Mouse (Mus musculus) kidney, adult 2 months (tissue): Measurements from ENCODE around the gene Ppp1r3d. TPM values are rescaled to one million over a fixed set of nuclear protein-coding genes. Genes with fewer than 3 reads are reported as not detected.

Source experiments
- DNase-seq: peaks from one replicate; pipeline ENCODE4 v3.0.0; 2021
- H3K27ac ChIP-seq: fragments of 200-500 bp; 2 replicates; pipeline ENCODE4 v1.5.1; 2012; ENCODE audit warnings: low read depth, low read length, control low read depth, inconsistent platforms; ENCODE audit not compliant: insufficient read depth
- H3K27me3 ChIP-seq: fragments of 200-500 bp; replicated peaks from 2 replicates; pipeline ENCODE4 v1.6.1; 2012; ENCODE audit warnings: mild to moderate bottlenecking, moderate library complexity, low read length, inconsistent platforms; ENCODE audit not compliant: control insufficient read depth, insufficient read depth
- H3K36me3 ChIP-seq: fragments of 200-500 bp; 2 replicates; pipeline ENCODE4 v1.6.1; 2012; ENCODE audit warnings: mild to moderate bottlenecking, moderate library complexity, low read length, inconsistent platforms; ENCODE audit not compliant: control insufficient read depth, insufficient read depth
- H3K4me1 ChIP-seq: fragments of 200-500 bp; 2 replicates; pipeline ENCODE4 v1.6.1; 2011; ENCODE audit warnings: low read length; ENCODE audit not compliant: control insufficient read depth, insufficient read depth
- H3K4me3 ChIP-seq: fragments of 200-500 bp; 2 replicates; pipeline ENCODE4 v1.5.1; 2011; ENCODE audit warnings: mild to moderate bottlenecking, low read depth, low read length, control low read depth; ENCODE audit not compliant: insufficient read depth
- CTCF ChIP-seq: fragments of 200-500 bp; conservative IDR thresholded peaks from 2 replicates; pipeline ENCODE4 v1.5.1; 2011; ENCODE audit warnings: low read depth, mild to moderate bottlenecking, control low read depth, low read length, moderate library complexity, mixed read lengths; ENCODE audit not compliant: insufficient read depth, insufficient read length
- POLR2A ChIP-seq: fragments of 200-500 bp; IDR thresholded peaks from one replicate; pipeline ENCODE4 v1.6.1; 2011; ENCODE audit warnings: low read depth, low read length, control low read depth
- WGBS: fragments of 180-500 bp; shearing (Covaris S2); methylation state at CpG from one replicate; pipeline ENCODE4 v1.1.7; 2018; 5-methylcytosine and 5-hydroxymethylcytosine counted together
- polyA plus RNA-seq: library from polyadenylated mRNA; depleted of rRNA; stranded (reverse); fragments of >200 nt; gene quantifications from 2 replicates; pipeline ENCODE4 v1.2.3, GENCODE M21; 2012

Gene Ppp1r3d
- polyA plus RNA-seq, 1 experiment, result 1.5 TPM

- Histone ChIP-seq H3K4me3 (no peak overlapping the region), H3K27ac (no peak overlapping the region), H3K36me3 (no peaks in the 10 kb centered on the region), H3K27me3 (no peaks in the 10 kb centered on the region), H3K4me1 (no peaks in the 10 kb centered on the region)
- DNase-seq, result no peak
- WGBS, result 82% methylated on average over 9 of the region's 9 CpGs
- TF ChIP-seq CTCF, result no peak
Observed at GRCm38 (mm10) chr2:178428183-178428582, 13.9 kb upstream of the Ppp1r3d start.

DNA sequence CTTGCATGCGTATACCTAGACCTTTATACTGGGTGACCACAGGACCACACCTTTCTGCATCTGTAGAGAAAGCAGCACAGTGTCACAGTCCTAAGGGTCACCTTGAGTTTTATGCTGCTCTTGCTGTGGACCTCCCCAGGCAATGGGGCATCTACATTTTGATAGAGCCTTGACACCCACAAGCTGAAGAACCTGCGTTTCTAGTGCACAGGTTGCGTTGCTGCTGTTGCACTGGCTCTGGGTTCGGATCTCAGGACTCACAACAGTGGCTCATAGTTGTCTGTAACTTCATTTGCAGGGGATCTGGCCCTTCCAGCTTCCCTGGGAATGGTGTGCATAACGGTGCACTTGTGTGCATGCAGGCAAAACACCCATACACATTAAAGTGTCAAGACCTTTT lies 12.9 kb upstream of the Ppp1r3d start:
- 88% methylated on average over 5 of the region's 5 CpGs for WGBS
- no peaks in the 10 kb centered on the region for H3K4me1 ChIP-seq
- no peaks in the 10 kb centered on the region for H3K27me3 ChIP-seq
- H3K27ac ChIP-seq, result no peak overlapping the region
- H3K4me3 ChIP-seq, result no peak overlapping the region
- H3K36me3 ChIP-seq, result no peaks in the 10 kb centered on the region
- no peak for DNase-seq
- no peak for TF ChIP-seq POLR2A
- TF ChIP-seq CTCF, result no peak

- no peak overlapping the region for H3K4me3 ChIP-seq
- H3K4me1 ChIP-seq, result no peaks in the 10 kb centered on the region
- TF ChIP-seq POLR2A, result no peak
- 0 out of 2 replicates have a peak, but pooled peaks have one; percentile 8 for TF ChIP-seq CTCF
- no peaks in the 10 kb centered on the region for H3K36me3 ChIP-seq
- H3K27ac ChIP-seq, result no peak overlapping the region
- 43% methylated on average over 4 of the region's 4 CpGs for WGBS
- peak; percentile 21 for DNase-seq
- H3K27me3 ChIP-seq, result no peaks in the 10 kb centered on the region
Observed at GRCm38 (mm10) chr2:178426229-178426628, 12.0 kb upstream of the Ppp1r3d start.

DNA sequence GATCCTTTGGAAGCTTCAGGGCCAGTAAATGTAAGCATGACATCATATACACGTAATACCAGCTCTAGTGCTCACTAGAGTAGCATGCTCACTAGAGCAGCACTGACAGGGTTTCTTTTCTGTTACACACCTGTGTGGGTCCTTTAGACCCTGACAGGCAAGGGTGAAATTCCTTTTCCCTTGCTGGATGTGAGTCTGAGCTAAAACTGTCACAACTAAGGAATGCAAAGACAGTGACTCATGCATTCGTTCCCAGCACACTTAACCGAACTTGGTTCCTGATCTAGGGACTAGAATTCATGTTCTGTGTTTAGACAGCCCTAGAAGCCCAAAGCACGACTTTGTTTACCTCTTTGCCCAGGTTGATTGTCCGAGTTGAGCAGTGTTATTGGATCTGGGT lies 9.0 kb upstream of the Ppp1r3d start:
- no peak for TF ChIP-seq CTCF
- TF ChIP-seq POLR2A, result no peak
- DNase-seq, result no peak
- Histone ChIP-seq H3K36me3 (no peaks in the 10 kb centered on the region), H3K27ac (no peak overlapping the region), H3K27me3 (no peaks in the 10 kb centered on the region), H3K4me3 (no peak overlapping the region), H3K4me1 (no peaks in the 10 kb centered on the region)
- 72% methylated on average over 5 of the region's 5 CpGs for WGBS

DNA sequence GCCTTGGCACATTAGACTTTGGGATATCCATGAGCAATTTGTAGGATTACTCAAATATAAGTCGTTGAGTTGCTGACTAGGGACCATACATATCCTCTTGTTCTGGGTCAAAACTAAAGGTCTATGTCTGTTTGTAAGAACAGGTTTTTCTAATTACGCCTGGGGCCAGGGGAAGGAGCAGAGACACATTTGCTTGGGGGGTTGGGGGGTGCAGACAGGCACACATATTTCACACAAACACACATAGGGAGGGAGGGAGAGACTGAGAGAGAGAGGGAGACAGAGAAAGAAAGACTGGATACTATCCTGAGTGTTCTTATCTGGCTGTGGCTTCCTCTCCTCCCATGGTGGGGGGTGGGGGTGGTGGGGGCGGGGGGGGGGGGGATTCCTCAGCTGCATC lies 7.9 kb upstream of the Ppp1r3d start:
- H3K27ac ChIP-seq, result no peak overlapping the region

GRCm38 (mm10) chr2:178421603-178422002 lies 7.3 kb upstream of the Ppp1r3d start:
- no peak overlapping the region for H3K27ac ChIP-seq
- WGBS, result 68% methylated on average over 6 of the region's 6 CpGs

More for the DNA sequence above, 7.9 kb upstream of the Ppp1r3d start:
- Histone ChIP-seq H3K4me3 (no peak overlapping the region), H3K27me3 (no peaks in the 10 kb centered on the region), H3K4me1 (no peaks in the 10 kb centered on the region), H3K36me3 (no peaks in the 10 kb centered on the region)
- TF ChIP-seq CTCF (no peak), POLR2A (no peak)
- WGBS, result 36% methylated on average over 3 of the region's 3 CpGs
- DNase-seq, result no peak

GRCm38 (mm10) chr2:178420576-178420975 lies 6.3 kb upstream of the Ppp1r3d start:
- H3K36me3 ChIP-seq, result no peaks in the 10 kb centered on the region
- no peak for TF ChIP-seq CTCF
- no peak for TF ChIP-seq POLR2A
- no peaks in the 10 kb centered on the region for H3K27me3 ChIP-seq
- H3K27ac ChIP-seq, result no peak overlapping the region
- 86% methylated on average over 9 of the region's 9 CpGs for WGBS
- no peaks in the 10 kb centered on the region for H3K4me1 ChIP-seq
- no peak for DNase-seq
- no peak overlapping the region for H3K4me3 ChIP-seq

More at GRCm38 (mm10) chr2:178421603-178422002, 7.3 kb upstream of the Ppp1r3d start:
- no peak for DNase-seq
- Histone ChIP-seq H3K36me3 (no peaks in the 10 kb centered on the region), H3K4me1 (no peaks in the 10 kb centered on the region), H3K4me3 (no peak overlapping the region), H3K27me3 (no peaks in the 10 kb centered on the region)
- no peak for TF ChIP-seq CTCF
- no peak for TF ChIP-seq POLR2A
